Mouse (Mus musculus) liver, embryonic 18 days (tissue): ENCODE measurements around the gene Fads3. TPM values are rescaled to one million over a fixed set of nuclear protein-coding genes. Genes with fewer than 3 reads are reported as not detected.

Experiments
- polyA plus RNA-seq: library from polyadenylated mRNA; depleted of rRNA; stranded (reverse); fragments of >200 nt; gene quantifications from 2 replicates; pipeline ENCODE4 v1.2.3, GENCODE M21; 2012; rRNA removed

Fads3 gene
- polyA plus RNA-seq: 7.6 and 8.8 TPM in 2 replicates

DNA sequence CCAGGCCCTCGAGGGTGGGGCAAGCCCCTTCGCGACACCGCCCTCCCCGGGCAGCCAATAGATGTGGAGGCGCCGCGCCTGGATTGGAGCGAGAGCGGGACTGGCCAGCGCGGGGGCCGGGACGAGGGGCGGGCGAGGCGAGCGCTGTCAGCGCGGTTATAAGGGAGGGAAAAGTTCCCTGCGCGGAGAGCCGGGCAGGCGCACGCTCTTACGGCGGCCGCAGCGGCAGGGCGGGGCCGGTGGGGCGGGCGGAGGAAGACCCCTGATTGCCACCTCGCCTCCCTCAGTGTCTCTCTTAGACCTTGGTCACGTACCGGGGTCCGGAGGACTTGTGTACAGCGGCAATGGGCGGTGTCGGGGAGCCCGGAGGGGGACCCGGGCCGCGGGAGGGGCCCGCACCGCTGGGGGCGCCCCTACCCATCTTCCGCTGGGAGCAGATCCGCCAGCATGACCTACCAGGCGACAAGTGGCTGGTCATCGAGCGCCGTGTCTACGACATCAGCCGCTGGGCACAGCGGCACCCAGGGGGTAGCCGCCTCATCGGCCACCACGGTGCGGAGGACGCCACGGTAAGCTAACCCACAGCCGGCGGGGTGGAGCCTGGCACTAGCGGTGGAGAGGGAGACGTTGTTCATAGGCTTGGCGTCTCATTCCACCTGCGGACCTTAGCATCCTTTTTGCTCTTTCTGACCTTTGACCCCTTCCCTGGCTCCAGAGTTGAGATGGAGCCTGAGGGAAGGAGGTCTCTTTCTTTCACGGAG, at the start of gene Fads3:
Gene Fads3, plus strand, starts transcription at position 182 of the 761 bp plus-strand sequence.

DNA sequence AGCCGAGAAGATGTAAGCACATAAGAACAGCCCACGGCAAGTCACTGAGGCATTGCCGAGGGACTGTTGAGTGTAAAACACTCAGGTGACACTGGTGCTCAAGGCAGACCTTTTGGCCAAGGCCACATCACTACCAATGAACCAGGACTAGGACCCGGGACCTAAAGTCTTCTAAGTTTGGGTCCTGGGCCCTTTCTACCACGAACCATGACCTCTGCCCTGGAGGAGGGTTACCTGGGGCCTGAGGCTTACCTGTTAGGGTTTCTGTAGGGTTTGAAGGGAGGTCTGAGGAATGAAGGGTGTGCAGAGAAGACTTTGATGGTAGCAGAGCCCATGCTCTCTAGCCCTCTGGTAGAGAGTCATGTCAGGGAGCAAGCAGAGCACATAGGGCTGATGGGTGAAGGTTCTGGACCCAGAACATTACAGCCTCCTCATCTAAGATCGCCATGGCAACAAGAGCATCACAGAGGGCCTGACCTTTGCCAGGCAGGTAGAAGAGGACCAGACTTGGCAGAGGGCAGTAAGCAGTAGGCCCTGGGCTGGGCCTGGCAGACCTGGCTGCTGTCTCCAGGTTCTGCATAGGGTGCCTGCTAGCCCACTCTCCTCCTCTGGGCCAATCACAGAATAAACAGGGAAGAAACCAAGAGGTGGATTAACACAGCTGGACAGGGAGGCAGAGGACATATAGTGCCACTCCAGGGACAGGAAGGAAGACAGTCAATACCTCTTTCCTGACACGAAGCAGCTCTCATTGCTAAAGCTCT, 40.0 kb upstream of the Fads3 start, which contains the start of the genes Best1 and Rab3il1:
Gene Best1, minus strand, starts transcription at position 428 of the 764 bp plus-strand sequence.
Gene Rab3il1, plus strand, starts transcription at position 464 of the 764 bp plus-strand sequence.

DNA sequence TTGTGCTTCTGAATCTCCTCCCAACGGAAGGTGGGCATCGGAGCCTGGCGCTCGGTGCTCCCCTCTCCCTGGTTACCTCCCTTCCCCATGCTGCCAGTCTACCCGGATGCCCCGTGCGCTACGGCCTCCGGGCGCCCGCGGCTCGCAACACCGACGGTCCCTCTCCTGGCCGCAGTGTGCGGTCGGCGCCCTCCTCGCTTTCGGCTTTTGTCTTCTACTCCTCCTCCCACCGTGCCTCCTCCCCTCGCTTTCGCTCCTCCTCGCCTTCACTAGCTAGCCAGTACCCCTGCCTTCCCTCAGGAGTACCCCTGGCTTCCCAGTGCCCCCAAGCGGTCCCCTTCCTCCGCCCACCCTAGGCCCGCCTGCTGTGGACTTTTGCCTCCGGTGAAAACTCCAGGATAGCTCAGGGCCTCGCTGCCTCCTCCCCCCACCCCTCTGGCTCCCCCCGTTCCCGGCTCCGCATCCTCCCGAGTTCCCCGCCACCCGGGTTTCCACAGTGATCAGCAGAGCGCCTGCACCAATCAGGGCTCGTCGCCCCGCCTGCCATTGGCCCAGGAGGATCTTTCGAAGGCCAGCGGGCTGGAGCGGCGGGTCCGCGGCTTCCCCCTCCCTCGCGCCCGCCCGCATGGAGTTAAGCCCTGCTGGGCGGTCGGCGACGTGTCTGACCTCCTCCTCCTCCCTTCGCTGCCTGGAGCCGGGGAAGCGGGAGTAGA, 60.1 kb downstream of the Fads3 start, which contains the start of gene Fads2:
Gene Fads2, minus strand, starts transcription at position 406 of the 713 bp plus-strand sequence.

Other genes with a start within 250 kb of the Fads3 start
- not detected in 2 replicates for gene Scgb2a2, start 194.0 kb upstream of the Fads3 start, polyA plus RNA-seq
- gene Incenp, start 142.0 kb upstream of the Fads3 start, polyA plus RNA-seq: 28.8 and 35.6 TPM in 2 replicates
- 1,260 and 1,453 TPM in 2 replicates for gene Fth1, start 61.0 kb upstream of the Fads3 start, polyA plus RNA-seq
- gene Best1, start 39.9 kb upstream of the Fads3 start, polyA plus RNA-seq: 0.02 and 0.07 TPM in 2 replicates
- gene Rab3il1, start 39.9 kb upstream of the Fads3 start, polyA plus RNA-seq: 55.4 and 66.1 TPM in 2 replicates
- 83.2 and 157 TPM in 2 replicates for gene Fads2, start 60.2 kb downstream of the Fads3 start, polyA plus RNA-seq
- 57.9 and 75.8 TPM in 2 replicates for gene Fads1, start 141.3 kb downstream of the Fads3 start, polyA plus RNA-seq
- gene Tmem258, start 162.4 kb downstream of the Fads3 start, polyA plus RNA-seq: 79.7 and 88.9 TPM in 2 replicates
- 30.4 and 32.9 TPM in 2 replicates for gene Fen1, start 162.6 kb downstream of the Fads3 start, polyA plus RNA-seq
- gene Myrf, start 199.2 kb downstream of the Fads3 start, polyA plus RNA-seq: 4.6 and 6.9 TPM in 2 replicates